Mouse (Mus musculus) 3T3-L1 (cell line): ENCODE results near the gene Lsm11.

Experiments used
- DNase-seq: peaks from one replicate; pipeline ENCODE4 v3.0.0-alpha.2; 2015; ENCODE audit warnings: low read depth, low spot score

Lsm11 gene

DNA sequence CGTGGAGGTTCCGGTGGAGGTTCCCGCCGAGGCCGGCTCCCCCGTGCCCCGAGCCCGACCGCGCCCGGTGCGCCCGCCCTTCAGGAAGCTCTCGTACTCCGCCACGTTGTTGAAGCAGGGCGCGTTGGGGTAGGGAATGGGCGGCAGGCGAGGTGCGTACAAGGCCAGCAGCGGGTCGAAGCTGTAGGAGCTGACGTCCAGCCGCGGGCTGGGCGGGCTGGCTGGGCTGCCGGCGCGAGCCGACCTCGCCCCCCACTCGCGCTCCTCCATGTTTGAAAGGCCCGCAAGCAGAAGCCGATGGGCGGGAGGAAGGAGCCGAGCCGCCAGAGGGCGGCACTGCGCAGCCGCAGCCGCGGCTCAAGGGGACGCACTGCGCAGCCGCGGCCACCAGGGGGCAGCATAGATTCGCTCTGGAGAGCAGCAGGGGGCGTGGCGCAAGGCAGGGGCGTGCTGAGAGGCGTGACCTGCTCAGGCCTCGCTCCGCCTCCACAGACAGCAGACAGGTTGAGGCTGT is at the start of gene Lsm11:
Lsm11 (minus strand) TSS at position 293 of the 514 bp plus-strand sequence.
- DNase-seq = peak; percentile 88

DNA sequence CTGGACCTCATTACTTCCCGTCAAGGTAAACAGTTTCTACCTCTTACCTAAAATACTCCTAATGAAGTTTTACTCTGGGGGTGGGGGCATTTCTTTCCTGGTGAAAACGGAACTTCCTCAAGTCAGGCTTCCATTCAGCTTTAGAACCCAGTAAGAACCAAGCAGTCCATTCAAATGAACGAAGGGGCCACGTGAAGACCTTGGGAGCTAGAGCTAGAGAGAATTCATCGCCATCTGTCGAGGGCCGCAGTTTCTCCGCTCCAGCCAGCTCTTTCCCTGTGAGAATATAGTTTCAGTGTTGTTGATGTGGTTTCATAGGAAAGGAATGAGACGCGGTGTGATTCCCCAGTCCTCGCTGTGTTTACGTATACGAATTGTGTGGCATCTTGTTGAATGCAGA is 47.4 kb upstream of the Lsm11 start:
- DNase-seq = no peak

DNA sequence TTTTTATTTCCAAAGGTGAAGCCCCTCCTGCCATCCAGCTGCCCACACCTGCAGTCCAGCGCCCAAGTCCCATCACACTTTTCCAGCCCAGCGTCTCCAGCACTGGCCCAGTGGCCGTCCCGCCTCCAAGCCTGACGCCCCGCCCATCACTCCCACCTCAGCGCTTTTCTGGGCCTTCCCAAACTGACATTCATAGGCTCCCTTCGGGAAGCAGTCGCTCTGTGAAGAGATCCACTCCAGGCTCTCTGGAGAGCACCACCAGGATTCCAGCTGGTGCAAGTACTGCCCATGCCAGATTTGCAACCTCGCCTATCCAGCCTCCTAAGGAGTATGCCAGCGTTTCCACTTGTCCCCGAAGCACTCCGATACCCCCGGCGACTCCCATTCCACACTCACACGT is 46.9 kb upstream of the Lsm11 start:
- no peak for DNase-seq

DNA sequence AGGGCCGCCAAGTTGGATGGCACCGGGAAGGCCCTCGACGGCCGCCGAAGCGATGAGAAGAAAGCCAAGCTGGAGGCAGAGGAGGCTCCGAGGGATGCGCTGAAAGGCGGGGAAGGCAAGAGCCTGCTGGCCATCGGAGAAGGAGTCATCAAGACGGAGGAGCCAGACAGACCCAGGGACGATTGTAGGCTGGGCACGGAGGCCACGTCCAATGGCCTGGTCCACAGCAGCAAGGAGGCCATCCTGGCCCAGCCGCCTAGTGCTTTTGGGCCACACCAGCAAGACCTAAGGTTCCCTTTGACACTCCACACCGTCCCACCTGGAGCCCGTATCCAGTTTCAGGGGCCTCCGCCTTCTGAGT is 36.1 kb upstream of the Lsm11 start:
- no peak for DNase-seq

DNA sequence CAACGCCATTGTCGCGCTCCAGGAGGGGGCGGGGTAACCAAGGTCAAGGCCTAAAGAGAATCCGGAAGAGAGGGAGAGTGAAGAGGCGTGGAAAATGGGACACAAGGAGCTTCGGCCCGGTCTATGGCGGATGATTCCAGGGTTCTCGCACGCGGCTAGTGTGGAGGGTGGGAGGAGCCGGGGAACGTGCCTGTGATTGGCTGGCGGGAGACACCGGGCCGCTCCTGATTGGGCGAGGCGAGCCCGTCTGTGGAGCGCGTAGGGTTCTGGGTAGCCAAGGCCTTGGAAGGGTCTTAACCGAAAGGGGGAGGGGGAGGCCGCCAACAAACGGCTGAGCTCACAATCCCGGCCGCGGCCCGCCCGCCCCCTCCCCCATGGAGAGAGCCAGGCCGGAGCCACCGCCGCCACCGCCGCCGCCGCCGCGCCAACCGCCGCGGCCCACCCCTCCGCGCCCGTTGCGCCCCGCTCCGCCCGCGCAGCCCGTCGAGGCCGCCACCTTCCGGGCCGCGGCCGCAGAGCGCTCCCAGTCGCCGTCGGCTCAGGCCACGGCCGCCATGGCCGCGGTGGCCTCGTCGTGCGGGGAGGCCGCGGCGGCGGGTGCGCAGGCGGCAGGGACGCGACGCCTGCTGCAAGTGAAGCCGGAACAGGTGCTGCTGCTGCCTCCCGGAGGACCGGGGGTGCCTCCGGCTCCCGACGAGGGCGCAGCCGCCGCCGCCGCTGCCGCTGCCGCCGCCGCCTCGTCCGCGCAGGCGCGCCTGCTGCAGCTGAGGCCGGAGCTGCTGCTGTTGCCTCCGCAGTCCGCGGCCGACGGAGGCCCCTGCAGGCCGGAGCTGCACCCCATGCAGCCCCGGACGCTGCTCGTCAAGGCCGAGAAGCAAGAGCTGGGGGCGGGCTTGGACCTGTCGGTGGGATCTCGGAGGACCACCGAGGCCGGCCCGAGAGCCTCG is 35.5 kb upstream of the Lsm11 start, which contains the start of gene Sox30:
Sox30 (plus strand) TSS at position 365 of the 947 bp plus-strand sequence.
- no peak for DNase-seq

GRCm38 (mm10) chr11:45976061-45976460 is 31.3 kb upstream of the Lsm11 start:
- no peak for DNase-seq

DNA sequence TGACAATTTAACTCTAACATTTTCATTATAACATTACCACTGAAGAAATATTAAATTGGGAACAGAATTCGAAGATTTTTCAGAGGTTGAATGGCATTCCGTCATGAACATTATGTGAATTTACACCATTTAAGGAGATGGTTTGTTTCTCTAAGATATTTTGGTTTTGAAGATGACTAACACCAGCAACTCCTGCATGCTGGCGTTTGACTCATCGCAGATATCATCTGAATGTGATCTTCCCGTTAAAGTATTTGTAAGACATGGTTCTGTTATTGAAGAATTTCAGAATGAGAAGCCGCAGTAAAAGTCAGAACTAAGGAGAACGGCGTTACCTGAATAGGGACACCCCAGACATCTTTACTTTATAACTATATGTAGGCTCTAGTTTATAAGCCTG is 29.7 kb upstream of the Lsm11 start:
- DNase-seq = peak; percentile 64

- no peak for DNase-seq
Observed at GRCm38 (mm10) chr11:45973635-45974034, 28.9 kb upstream of the Lsm11 start.

DNA sequence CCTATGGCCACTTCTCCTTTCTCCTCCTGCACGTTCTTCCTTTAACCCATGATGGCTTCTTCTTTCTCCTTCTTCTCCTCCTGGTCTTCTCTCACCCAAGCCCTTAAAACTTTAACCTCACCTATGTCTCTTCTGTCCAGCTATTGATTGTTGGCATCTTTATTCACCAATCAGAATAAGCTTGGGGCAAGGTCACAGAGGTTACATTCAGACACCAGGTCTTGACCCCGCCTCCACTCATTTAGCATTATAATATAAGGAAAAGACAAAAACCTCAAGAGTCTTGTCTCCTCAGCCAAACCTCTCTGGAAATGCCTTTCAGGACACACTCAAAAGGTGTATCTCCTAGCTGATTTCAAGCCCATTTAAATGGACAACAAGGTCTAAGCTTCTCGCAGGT is 23.7 kb upstream of the Lsm11 start:
- DNase-seq = no peak

GRCm38 (mm10) chr11:45966896-45967295 is 22.2 kb upstream of the Lsm11 start:
- no peak for DNase-seq

DNA sequence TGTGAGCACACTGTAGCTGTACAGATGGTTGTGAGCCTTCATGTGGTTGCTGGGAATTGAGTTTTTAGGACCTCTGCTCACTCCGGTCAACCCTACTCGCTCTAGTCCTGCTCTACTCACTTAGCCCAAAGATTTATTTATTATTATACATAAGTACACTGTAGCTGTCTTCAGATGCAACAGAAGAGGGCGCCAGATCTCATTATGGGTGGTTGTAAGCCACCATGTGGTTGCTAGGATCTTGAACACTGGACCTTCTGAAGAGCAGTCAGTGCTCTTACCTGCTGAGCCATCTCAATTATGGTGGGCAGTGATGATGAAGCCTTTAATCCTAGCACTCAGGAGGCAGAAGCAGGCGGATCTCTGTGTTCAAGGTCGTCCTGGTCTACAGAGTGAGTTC is 15.3 kb upstream of the Lsm11 start:
- DNase-seq = peak; percentile 22

- DNase-seq = peak; percentile 54
Observed at GRCm38 (mm10) chr11:45959598-45959997, 14.9 kb upstream of the Lsm11 start.

- peak; percentile 95 for DNase-seq
Observed at GRCm38 (mm10) chr11:45955127-45955627, 10.4 kb upstream of the Lsm11 start, which contains the start of gene Thg1l. Gene Thg1l, minus strand, starts transcription at chr11:45955494.

GRCm38 (mm10) chr11:45947491-45947890 is 2.8 kb upstream of the Lsm11 start:
- no peak for DNase-seq

DNA sequence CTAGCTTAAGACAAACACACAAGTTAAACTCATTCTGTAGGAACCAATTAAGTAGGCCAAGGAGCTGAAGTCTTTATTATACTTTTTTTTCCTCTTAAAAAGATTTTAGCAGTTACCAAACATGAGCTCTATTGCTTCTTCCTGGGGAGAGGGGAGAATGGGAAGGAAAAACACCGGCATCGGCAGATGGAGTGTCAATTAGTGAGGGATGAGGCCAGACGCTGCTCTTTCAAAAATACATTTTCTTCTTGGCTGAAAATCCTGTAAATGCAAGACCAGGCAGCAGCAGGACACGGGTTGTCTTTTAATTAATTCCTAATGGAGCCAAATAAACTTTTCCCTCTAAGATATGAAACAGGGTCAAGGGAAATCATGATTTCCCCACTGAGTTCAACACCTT is 2.1 kb upstream of the Lsm11 start:
- no peak for DNase-seq

GRCm38 (mm10) chr11:45943891-45944642 is 668 bp downstream of the Lsm11 start:
- DNase-seq = peak; percentile 16

DNA sequence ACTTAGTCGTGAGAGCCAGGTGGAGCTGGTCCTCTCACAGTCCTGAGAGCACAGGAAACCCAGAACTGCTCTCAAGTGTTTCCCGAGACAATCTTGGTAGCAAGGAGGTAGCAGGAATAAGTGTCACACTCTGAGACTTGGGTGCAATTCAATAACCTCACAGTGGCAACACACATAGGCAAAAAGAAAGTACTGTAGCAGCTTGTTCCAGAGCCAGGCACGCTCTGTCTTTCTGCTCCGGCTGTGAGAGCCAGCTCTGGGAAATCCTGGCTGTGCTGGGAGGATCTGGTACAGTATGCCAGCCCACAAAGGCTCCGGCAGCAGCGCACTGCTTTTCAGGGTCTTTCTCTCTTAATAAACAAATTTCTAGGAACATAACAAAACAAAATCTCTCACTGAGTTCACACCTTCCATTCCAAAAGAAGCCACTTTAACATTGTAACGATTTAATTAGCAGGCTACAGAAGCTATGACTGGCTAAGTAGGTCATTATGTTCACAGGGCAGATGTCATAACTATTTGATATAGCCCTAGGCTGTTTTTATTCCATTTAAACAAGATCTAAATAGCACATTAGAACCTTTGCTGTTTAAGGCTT is 1.5 kb downstream of the Lsm11 start:
- no peak for DNase-seq

DNA sequence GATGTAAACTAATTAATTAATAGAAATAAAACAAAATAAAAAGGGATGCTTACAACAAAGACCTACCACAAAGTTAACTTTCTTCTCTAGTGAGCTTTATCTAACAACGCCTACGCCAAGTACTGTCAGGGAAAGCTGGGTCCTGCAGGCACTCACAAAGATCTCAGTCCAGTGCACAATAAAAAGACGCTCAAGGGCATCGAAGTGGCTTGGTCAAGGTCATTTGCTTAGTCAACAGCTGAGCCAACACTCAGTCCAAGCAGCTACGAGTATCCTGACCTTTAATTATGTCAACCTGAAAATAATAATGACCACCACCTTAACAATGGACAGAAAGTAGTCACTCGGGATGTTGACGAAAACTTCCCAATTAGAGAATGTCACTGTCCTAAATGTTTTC is 2.5 kb downstream of the Lsm11 start:
- DNase-seq = no peak

GRCm38 (mm10) chr11:45938917-45939316 is 5.8 kb downstream of the Lsm11 start:
- peak; percentile 41 for DNase-seq

DNA sequence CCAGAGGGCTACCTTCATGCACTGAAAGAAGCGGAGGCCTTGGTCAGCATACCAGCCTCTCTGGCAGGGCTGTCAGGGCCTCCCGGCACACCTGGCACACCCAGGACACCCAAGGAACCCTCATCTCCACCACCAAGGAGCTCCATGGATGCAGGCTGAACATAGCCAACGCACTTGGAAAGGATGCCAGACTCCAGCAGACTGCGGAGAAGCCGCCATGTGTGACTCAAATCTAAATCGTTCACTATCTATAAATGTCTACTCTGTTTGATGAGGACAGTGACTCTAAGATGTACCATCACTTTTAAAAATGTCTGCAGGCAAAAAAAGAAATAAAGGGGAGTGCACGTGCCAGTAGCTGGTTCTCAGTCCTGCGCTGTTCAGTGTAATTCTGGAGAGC is 7.3 kb downstream of the Lsm11 start:
- no peak for DNase-seq

DNA sequence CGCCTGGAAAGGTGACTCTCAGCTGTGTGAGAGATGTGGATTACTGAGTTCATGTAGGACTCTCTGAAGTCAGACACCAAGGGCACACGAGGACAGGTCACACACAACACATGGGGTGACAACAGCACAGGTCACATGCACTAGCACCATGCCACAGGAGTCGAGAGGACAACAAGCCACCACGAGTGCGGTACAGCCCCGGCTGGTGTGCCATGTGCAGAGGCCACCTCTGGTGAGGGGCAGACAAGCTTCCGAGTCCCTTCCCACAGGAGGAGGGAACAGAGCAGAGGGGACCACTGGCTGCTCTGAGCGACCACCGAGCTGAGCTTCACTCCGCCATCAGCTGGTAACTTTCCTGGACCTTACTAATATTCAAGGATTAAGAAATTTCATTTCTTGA is 12.0 kb downstream of the Lsm11 start:
- DNase-seq = no peak

- DNase-seq = no peak
Observed at GRCm38 (mm10) chr11:45929541-45929940, 15.2 kb downstream of the Lsm11 start.
